Mouse (Mus musculus): ENCODE data around the gene Schip1. TPM values are rescaled to one million over a fixed set of nuclear protein-coding genes. Genes with fewer than 3 reads are reported as not detected.
"Not testable (repeated sequence)": the region's sequence is repeated elsewhere in the genome, so short reads cannot be mapped to it uniquely, and the experiment has no call there.

Schip1 gene
- polyA plus RNA-seq, 1 experiment from 2014 or later, result 33.2 TPM

DNA sequence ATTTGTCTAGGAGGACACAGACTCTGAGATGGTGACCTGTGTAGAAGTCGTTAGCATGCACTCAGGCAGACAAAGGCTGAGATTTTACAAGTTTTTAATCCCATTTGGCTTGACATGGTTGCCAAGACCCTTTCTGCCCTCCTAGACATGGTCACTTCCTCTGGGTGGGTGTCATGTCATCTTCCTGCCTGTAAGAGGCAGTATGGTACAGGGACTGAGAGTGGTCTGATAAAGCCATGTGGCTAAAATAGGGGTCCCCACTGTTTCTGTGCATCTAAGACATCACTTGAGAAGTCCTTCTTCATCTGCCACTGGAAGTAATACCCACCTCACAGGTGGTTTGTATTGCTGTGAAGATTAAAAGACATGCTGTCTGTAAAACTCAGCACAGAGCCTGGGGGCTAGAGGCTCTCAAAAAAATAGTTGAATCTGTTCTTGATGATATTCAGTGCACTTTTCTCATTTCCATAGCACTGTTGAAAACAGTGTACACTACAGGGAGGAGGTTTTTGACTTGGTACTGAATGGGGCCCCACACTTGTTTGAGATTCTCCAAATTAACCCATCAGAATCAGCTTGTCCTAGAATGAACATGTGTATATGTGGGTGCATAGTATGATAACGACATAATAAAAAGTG lies 5.3 kb upstream of the Schip1 start:
- no peaks in the 10 kb centered on the region for H3K4me1 ChIP-seq (ENCODE audit: control insufficient read depth, insufficient read depth, low read length)
- H3K27me3 ChIP-seq (ENCODE audit: control insufficient read depth, insufficient read depth, low read length), result no peaks in the 10 kb centered on the region
- no peaks in the 10 kb centered on the region for H3K9me3 ChIP-seq (replicated peaks; ENCODE audit: control insufficient read depth, low read length)
- no peak for ATAC-seq (ENCODE audit: insufficient read depth, low FRiP score)
- no peak overlapping the region for H3K27ac ChIP-seq (ENCODE audit: low read length)
- no peaks in the 10 kb centered on the region for H3K36me3 ChIP-seq (ENCODE audit: control insufficient read depth, insufficient read depth, low read length)
- no peak overlapping the region for H3K4me2 ChIP-seq (ENCODE audit: low read depth, low read length)
- no peak overlapping the region for H3K4me3 ChIP-seq (replicated peaks; ENCODE audit: low read length)
- 47% methylated on average over 2 of the region's 2 CpGs for WGBS
- H3K9ac ChIP-seq (ENCODE audit: low read length), result no peak overlapping the region

DNA sequence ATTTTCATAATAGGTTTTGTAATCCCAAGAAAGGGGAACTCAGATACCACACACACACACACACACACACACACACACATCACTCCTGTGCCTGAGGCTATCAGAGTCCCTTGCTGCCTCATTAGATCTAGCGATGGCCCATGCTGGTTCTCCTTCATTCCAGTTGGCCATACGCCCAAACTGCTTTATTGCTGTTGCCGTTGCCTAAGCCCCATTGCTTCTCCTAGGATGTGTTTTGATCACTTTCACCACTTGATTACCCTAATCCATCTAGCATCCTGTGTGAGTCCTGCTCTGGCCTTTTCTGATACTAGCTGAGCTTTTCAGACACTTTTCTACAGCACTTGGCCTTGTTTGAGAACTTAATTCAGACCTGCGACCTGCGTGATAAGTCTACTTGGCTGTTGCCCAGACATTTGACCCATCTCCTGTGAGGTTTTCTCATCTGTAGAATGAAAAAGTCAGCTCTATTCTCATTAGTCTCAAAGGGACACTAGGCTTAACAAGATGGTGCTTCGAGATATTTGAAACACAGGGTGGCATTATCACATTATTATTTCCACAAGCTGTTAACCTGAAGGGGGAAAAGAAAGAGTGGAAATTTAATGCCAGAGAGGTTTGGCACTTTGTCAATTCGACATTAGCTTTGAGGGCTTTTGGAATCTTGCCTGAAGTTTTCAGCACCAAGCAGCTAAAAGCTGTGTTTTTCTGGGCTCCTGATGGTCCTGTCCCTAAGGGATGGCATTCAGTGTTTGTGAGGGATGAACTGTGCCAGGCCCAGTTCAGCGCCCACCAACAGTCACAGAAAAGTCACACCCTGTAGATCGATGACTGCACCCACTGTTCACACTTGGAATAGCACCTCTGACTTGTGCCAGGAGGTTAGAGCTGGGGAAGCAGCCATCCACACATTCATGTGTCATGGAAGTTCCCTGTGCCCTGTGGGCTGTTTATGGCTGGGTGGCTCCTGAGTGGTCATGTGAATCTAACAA lies 7.1 kb downstream of the Schip1 start:
- Histone ChIP-seq H3K4me1 (ENCODE audit: control insufficient read depth, insufficient read depth, low read length) (no peaks in the 10 kb centered on the region), H3K27me3 (ENCODE audit: control insufficient read depth, insufficient read depth, low read length) (no peaks in the 10 kb centered on the region), H3K36me3 (ENCODE audit: control insufficient read depth, insufficient read depth, low read length) (no peaks in the 10 kb centered on the region), H3K27ac (ENCODE audit: low read length) (no peak overlapping the region), H3K9me3 (replicated peaks; ENCODE audit: control insufficient read depth, low read length) (no peaks in the 10 kb centered on the region), H3K4me3 (replicated peaks; ENCODE audit: low read length) (no peak overlapping the region), H3K4me2 (ENCODE audit: low read depth, low read length) (no peak overlapping the region), H3K9ac (ENCODE audit: low read length) (no peak overlapping the region)
- ATAC-seq (ENCODE audit: insufficient read depth, low FRiP score), result no peak
- 70% methylated on average over 9 of the region's 9 CpGs for WGBS

DNA sequence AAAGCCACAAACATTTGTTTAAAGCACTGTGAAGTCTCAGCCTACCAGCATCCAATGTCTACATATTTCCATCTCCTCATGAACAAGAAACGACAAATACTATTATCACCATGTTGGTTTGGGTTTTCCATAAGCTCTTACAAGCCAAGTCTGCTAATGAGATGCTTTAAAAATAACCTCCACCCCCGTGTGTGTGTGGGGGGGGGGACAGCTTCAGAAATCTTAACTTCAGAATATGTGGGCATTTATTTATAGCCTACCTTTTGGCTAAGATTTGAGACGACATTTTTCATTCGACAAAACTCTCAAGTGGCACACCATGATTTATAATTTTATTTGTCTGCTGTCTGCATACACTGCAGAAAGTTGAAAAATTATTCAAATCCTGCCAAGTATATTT lies 12.8 kb downstream of the Schip1 start:
- no peak for ATAC-seq (ENCODE audit: insufficient read depth, low FRiP score)
- no peaks in the 10 kb centered on the region for H3K27me3 ChIP-seq (ENCODE audit: control insufficient read depth, insufficient read depth, low read length)
- WGBS, result 67% methylated on average over 4 of the region's 4 CpGs
- H3K9me3 ChIP-seq (replicated peaks; ENCODE audit: control insufficient read depth, low read length), result no peaks in the 10 kb centered on the region
- no peaks in the 10 kb centered on the region for H3K4me1 ChIP-seq (ENCODE audit: control insufficient read depth, insufficient read depth, low read length)
- H3K27ac ChIP-seq (ENCODE audit: low read length), result no peak overlapping the region
- no peak overlapping the region for H3K4me2 ChIP-seq (ENCODE audit: low read depth, low read length)
- H3K36me3 ChIP-seq (ENCODE audit: control insufficient read depth, insufficient read depth, low read length), result no peaks in the 10 kb centered on the region
- no peak overlapping the region for H3K9ac ChIP-seq (ENCODE audit: low read length)
- no peak overlapping the region for H3K4me3 ChIP-seq (replicated peaks; ENCODE audit: low read length)

DNA sequence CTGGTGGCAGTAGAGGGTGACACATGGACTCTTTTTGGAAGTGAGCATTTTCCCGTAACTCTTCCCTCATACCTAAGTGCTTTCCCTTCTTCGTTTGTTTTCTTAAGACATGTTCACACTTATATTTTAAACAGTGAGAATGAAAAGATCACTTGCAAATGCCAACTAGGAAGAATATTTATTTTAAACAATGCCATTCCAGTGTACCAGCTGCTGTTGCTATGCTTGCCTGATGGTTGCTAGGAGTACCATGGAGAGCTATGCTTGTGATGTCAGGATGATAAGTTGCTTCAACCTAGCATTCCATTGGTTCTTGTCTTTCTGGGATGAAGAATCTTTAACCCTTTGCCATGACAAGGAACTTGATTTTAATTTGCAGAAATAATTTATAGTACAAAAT lies 20.4 kb downstream of the Schip1 start:
- Histone ChIP-seq H3K4me1 (ENCODE audit: control insufficient read depth, insufficient read depth, low read length) (no peaks in the 10 kb centered on the region), H3K4me2 (ENCODE audit: low read depth, low read length) (no peak overlapping the region), H3K4me3 (replicated peaks; ENCODE audit: low read length) (no peak overlapping the region), H3K9ac (ENCODE audit: low read length) (no peak overlapping the region), H3K9me3 (replicated peaks; ENCODE audit: control insufficient read depth, low read length) (no peaks in the 10 kb centered on the region), H3K36me3 (ENCODE audit: control insufficient read depth, insufficient read depth, low read length) (no peaks in the 10 kb centered on the region), H3K27ac (ENCODE audit: low read length) (no peak overlapping the region), H3K27me3 (ENCODE audit: control insufficient read depth, insufficient read depth, low read length) (no peaks in the 10 kb centered on the region)
- no peak for ATAC-seq (ENCODE audit: insufficient read depth, low FRiP score)
- WGBS, result 64% methylated on average over 2 of the region's 2 CpGs

DNA sequence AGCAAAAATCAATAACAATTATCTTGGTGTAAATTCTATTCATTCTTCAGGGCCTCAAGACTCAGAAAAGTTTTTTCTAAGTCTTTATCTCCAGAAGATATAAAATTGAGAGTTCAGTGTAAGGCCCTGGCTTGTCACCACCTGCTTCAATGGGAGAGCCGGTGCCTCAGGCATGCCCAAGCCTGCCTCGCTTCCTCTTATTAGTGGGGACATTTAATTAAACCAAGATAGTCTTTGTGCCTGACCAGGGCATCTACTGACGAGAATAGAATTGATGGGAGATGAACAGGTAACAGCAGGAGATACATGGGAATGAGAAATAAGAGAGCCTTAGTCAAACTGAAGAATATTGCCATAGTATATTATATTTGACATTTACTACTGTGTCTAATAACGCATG lies 27.5 kb downstream of the Schip1 start:
- Histone ChIP-seq H3K36me3 (ENCODE audit: control insufficient read depth, insufficient read depth, low read length) (no peaks in the 10 kb centered on the region), H3K9me3 (replicated peaks; ENCODE audit: control insufficient read depth, low read length) (no peaks in the 10 kb centered on the region), H3K4me3 (replicated peaks; ENCODE audit: low read length) (no peak overlapping the region), H3K4me2 (ENCODE audit: low read depth, low read length) (no peak overlapping the region), H3K27me3 (ENCODE audit: control insufficient read depth, insufficient read depth, low read length) (no peaks in the 10 kb centered on the region), H3K9ac (ENCODE audit: low read length) (no peak overlapping the region), H3K4me1 (ENCODE audit: control insufficient read depth, insufficient read depth, low read length) (no peaks in the 10 kb centered on the region), H3K27ac (ENCODE audit: low read length) (no peak overlapping the region)
- 72% methylated on average over 4 of the region's 4 CpGs for WGBS
- no peak for ATAC-seq (ENCODE audit: insufficient read depth, low FRiP score)

DNA sequence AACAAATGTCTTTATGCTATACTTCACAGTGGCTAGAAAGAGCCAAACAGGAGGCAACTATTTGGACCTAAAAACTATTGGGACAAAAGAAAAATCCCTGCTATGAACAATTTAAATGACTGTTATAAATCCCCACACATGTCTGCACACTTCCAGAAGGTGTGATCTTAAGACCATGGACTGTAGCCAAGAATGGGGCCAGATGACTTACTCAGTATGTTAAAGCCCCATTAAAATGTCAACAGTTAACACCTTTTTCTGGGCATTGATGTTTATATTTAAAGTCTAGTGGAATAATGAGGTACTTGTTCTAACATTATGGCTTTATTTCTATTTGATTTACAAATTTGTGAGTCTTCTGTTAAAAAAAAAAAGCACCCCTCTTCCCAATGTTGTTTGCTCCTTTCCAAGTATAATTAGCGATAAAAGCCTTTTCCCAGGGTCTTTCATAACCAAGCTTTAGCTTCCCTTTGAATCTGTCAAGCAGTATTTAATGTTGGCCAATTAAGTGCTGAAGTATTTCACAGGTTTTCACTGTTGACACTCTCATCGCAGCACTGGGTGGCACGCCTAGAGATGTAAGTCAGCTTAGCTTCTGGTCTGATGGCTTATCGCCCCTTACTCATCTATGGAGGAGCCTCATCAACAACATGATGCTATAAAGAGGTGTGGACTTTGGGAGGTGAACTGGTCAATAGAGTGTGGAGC lies 32.3 kb downstream of the Schip1 start:
- WGBS, result 63% methylated on average over 4 of the region's 4 CpGs
- no peaks in the 10 kb centered on the region for H3K9me3 ChIP-seq (replicated peaks; ENCODE audit: control insufficient read depth, low read length)
- H3K27me3 ChIP-seq (ENCODE audit: control insufficient read depth, insufficient read depth, low read length), result no peaks in the 10 kb centered on the region
- no peaks in the 10 kb centered on the region for H3K36me3 ChIP-seq (ENCODE audit: control insufficient read depth, insufficient read depth, low read length)
- no peak overlapping the region for H3K27ac ChIP-seq (ENCODE audit: low read length)
- no peak overlapping the region for H3K4me2 ChIP-seq (ENCODE audit: low read depth, low read length)
- no peak overlapping the region for H3K4me3 ChIP-seq (replicated peaks; ENCODE audit: low read length)
- H3K9ac ChIP-seq (ENCODE audit: low read length), result no peak overlapping the region
- no peak for ATAC-seq (ENCODE audit: insufficient read depth, low FRiP score)
- H3K4me1 ChIP-seq (ENCODE audit: control insufficient read depth, insufficient read depth, low read length), result no peaks in the 10 kb centered on the region

DNA sequence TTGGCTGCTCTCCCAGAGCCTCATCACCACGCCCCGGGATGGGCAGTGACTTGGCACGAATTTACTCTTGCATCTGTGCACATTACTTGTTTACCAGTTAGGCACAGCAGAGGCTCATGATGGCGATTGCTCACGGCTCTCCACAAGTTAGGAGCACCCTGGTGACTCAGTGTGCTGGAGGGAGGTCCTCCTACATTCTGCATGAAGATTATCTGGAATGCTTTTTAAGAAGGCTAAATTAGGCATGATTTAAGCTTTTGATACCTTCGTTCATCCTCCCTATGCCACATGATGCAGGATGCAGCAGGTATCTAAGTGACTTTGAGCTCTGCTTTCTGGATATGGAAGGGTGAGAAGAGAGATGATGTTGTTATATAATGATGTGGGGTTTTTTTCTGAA lies 35.0 kb downstream of the Schip1 start:
- not testable (repeated sequence) for H3K27me3 ChIP-seq (ENCODE audit: control insufficient read depth, insufficient read depth, low read length); H3K4me1 ChIP-seq (ENCODE audit: control insufficient read depth, insufficient read depth, low read length); H3K9ac ChIP-seq (ENCODE audit: low read length); H3K4me2 ChIP-seq (ENCODE audit: low read depth, low read length); ATAC-seq (ENCODE audit: insufficient read depth, low FRiP score); H3K27ac ChIP-seq (ENCODE audit: low read length); H3K9me3 ChIP-seq (replicated peaks; ENCODE audit: control insufficient read depth, low read length); H3K4me3 ChIP-seq (replicated peaks; ENCODE audit: low read length); H3K36me3 ChIP-seq (ENCODE audit: control insufficient read depth, insufficient read depth, low read length)
- WGBS, result 88% methylated on average over 6 of the region's 6 CpGs

DNA sequence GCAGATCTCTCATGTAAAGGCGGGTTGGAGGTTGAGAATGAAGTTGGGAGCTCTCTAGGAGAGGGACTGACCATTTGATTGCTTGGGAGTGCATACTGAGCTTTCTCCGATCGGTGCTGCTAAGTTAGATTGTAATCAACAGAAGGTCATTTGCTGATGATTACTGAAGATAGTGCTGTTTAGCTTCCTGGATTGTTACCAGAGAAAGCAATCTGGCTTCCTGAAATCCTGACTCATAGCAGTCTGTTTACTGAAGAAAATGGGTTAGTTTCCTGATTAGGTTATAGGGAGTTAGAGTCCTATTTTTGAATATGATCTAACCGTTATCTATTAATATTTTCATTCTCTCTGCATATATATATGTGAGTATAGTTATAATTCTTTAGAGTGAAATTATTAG lies 36.7 kb downstream of the Schip1 start:
- H3K4me3 ChIP-seq (replicated peaks; ENCODE audit: low read length), result no peak overlapping the region

More for the DNA sequence above, 36.7 kb downstream of the Schip1 start:
- WGBS, result 59% methylated on average over 4 of the region's 4 CpGs
- Histone ChIP-seq H3K27ac (ENCODE audit: low read length) (no peak overlapping the region), H3K9me3 (replicated peaks; ENCODE audit: control insufficient read depth, low read length) (no peaks in the 10 kb centered on the region), H3K4me1 (ENCODE audit: control insufficient read depth, insufficient read depth, low read length) (no peaks in the 10 kb centered on the region), H3K4me2 (ENCODE audit: low read depth, low read length) (no peak overlapping the region), H3K36me3 (ENCODE audit: control insufficient read depth, insufficient read depth, low read length) (no peaks in the 10 kb centered on the region), H3K9ac (ENCODE audit: low read length) (no peak overlapping the region), H3K27me3 (ENCODE audit: control insufficient read depth, insufficient read depth, low read length) (no peaks in the 10 kb centered on the region)
- ATAC-seq (ENCODE audit: insufficient read depth, low FRiP score), result no peak

All from stomach, embryonic 16.5 days (tissue).